Mouse (Mus musculus): ENCODE results near the gene Rab17. TPM values are rescaled to one million over a fixed set of nuclear protein-coding genes. Genes with fewer than 3 reads are reported as not detected.
A peak's percentile ranks its signal among the peaks of the same experiment; 100 is the strongest.

Rab17 gene
- polyA plus RNA-seq, 1 experiment: 34.4 TPM

GRCm38 (mm10) chr1:90997136-90997535 is 27.7 kb upstream of the Rab17 start:
- H3K36me3 ChIP-seq (ENCODE audit: control insufficient read depth, insufficient read depth, low read length): no peaks in the 10 kb centered on the region
- no peaks in the 10 kb centered on the region for H3K27me3 ChIP-seq (replicated peaks; ENCODE audit: control insufficient read depth, insufficient read depth, low read length)
- WGBS: 65% methylated on average over 4 of the region's 4 CpGs

GRCm38 (mm10) chr1:90995916-90996315 is 26.5 kb upstream of the Rab17 start:
- TF ChIP-seq POLR2A (IDR thresholded peaks at IDR 0.05; ENCODE audit: low read depth, low read length): no peak
- H3K36me3 ChIP-seq (ENCODE audit: control insufficient read depth, insufficient read depth, low read length): no peaks in the 10 kb centered on the region
- no peaks in the 10 kb centered on the region for H3K27me3 ChIP-seq (replicated peaks; ENCODE audit: control insufficient read depth, insufficient read depth, low read length)
- H3K4me1 ChIP-seq (ENCODE audit: control insufficient read depth, insufficient read depth, low read length): no peaks in the 10 kb centered on the region
- WGBS: 87% methylated on average over 1 of the region's 1 CpGs
- no peak overlapping the region for H3K4me3 ChIP-seq (ENCODE audit: insufficient read depth, low read depth, low read length)
- no peak for DNase-seq
- no peak overlapping the region for H3K27ac ChIP-seq (ENCODE audit: insufficient read depth, low read depth, low read length)

More at GRCm38 (mm10) chr1:90997136-90997535, 27.7 kb upstream of the Rab17 start:
- Histone ChIP-seq H3K4me3 (ENCODE audit: insufficient read depth, low read depth, low read length) (no peak overlapping the region), H3K4me1 (ENCODE audit: control insufficient read depth, insufficient read depth, low read length) (no peaks in the 10 kb centered on the region), H3K27ac (ENCODE audit: insufficient read depth, low read depth, low read length) (no peak overlapping the region)
- no peak for DNase-seq
- TF ChIP-seq CTCF (conservative IDR thresholded peaks at IDR 0.05; ENCODE audit: insufficient read depth, insufficient read length, low read depth, low read length) (no peak), POLR2A (IDR thresholded peaks at IDR 0.05; ENCODE audit: low read depth, low read length) (no peak)

- H3K27ac ChIP-seq (ENCODE audit: insufficient read depth, low read depth, low read length): no peak overlapping the region
- H3K36me3 ChIP-seq (ENCODE audit: control insufficient read depth, insufficient read depth, low read length): no peaks in the 10 kb centered on the region
- H3K4me3 ChIP-seq (ENCODE audit: insufficient read depth, low read depth, low read length): no peak overlapping the region
- 58% methylated on average over 3 of the region's 3 CpGs for whole genome bisulfite sequencing
- H3K27me3 ChIP-seq (replicated peaks; ENCODE audit: control insufficient read depth, insufficient read depth, low read length): no peaks in the 10 kb centered on the region
- DNase-seq: peak; percentile 43
- H3K4me1 ChIP-seq (ENCODE audit: control insufficient read depth, insufficient read depth, low read length): peaks cover 3% of the 10 kb centered on the region; the same call in 1 of the 2 replicates
- TF ChIP-seq POLR2A (IDR thresholded peaks at IDR 0.05; ENCODE audit: low read depth, low read length): no peak
Observed at GRCm38 (mm10) chr1:90981346-90981745, 11.9 kb upstream of the Rab17 start.

GRCm38 (mm10) chr1:90980638-90981330 is 11.3 kb upstream of the Rab17 start:
- peak; percentile 64 for DNase-seq

GRCm38 (mm10) chr1:90975960-90976359 is 6.5 kb upstream of the Rab17 start:
- no peak overlapping the region for H3K27ac ChIP-seq (ENCODE audit: insufficient read depth, low read depth, low read length)
- no peak for DNase-seq
- no peaks in the 10 kb centered on the region for H3K27me3 ChIP-seq (replicated peaks; ENCODE audit: control insufficient read depth, insufficient read depth, low read length)
- peaks cover 5% of the 10 kb centered on the region; the same call in 1 of the 2 replicates for H3K4me1 ChIP-seq (ENCODE audit: control insufficient read depth, insufficient read depth, low read length)
- TF ChIP-seq CTCF (conservative IDR thresholded peaks at IDR 0.05; ENCODE audit: insufficient read depth, insufficient read length, low read depth, low read length): no peak
- no peak for TF ChIP-seq POLR2A (IDR thresholded peaks at IDR 0.05; ENCODE audit: low read depth, low read length)
- 92% methylated on average over 4 of the region's 4 CpGs for WGBS
- H3K4me3 ChIP-seq (ENCODE audit: insufficient read depth, low read depth, low read length): no peak overlapping the region
- H3K36me3 ChIP-seq (ENCODE audit: control insufficient read depth, insufficient read depth, low read length): no peaks in the 10 kb centered on the region

More at GRCm38 (mm10) chr1:90980638-90981330, 11.3 kb upstream of the Rab17 start:
- Histone ChIP-seq H3K4me1 (ENCODE audit: control insufficient read depth, insufficient read depth, low read length) (peaks cover 3% of the 10 kb centered on the region; the same call in 1 of the 2 replicates), H3K36me3 (ENCODE audit: control insufficient read depth, insufficient read depth, low read length) (no peaks in the 10 kb centered on the region), H3K27ac (ENCODE audit: insufficient read depth, low read depth, low read length) (no peak overlapping the region), H3K4me3 (ENCODE audit: insufficient read depth, low read depth, low read length) (no peak overlapping the region), H3K27me3 (replicated peaks; ENCODE audit: control insufficient read depth, insufficient read depth, low read length) (no peaks in the 10 kb centered on the region)
- WGBS: 48% methylated on average over 10 of the region's 10 CpGs
- TF ChIP-seq CTCF (conservative IDR thresholded peaks at IDR 0.05; ENCODE audit: insufficient read depth, insufficient read length, low read depth, low read length): no peak
- no peak for TF ChIP-seq POLR2A (IDR thresholded peaks at IDR 0.05; ENCODE audit: low read depth, low read length)

GRCm38 (mm10) chr1:90974906-90975649 is 5.6 kb upstream of the Rab17 start:
- H3K27ac ChIP-seq (ENCODE audit: insufficient read depth, low read depth, low read length): no peak overlapping the region
- H3K36me3 ChIP-seq (ENCODE audit: control insufficient read depth, insufficient read depth, low read length): no peaks in the 10 kb centered on the region
- DNase-seq: peak; percentile 61
- no peak overlapping the region for H3K4me3 ChIP-seq (ENCODE audit: insufficient read depth, low read depth, low read length)
- 62% methylated on average over 12 of the region's 12 CpGs for WGBS
- H3K4me1 ChIP-seq (ENCODE audit: control insufficient read depth, insufficient read depth, low read length): peaks cover 3% of the 10 kb centered on the region; the same call in 1 of the 2 replicates
- TF ChIP-seq POLR2A (IDR thresholded peaks at IDR 0.05; ENCODE audit: low read depth, low read length) (no peak), CTCF (conservative IDR thresholded peaks at IDR 0.05; ENCODE audit: insufficient read depth, insufficient read length, low read depth, low read length) (no peak)
- H3K27me3 ChIP-seq (replicated peaks; ENCODE audit: control insufficient read depth, insufficient read depth, low read length): no peaks in the 10 kb centered on the region

- Histone ChIP-seq H3K27ac (ENCODE audit: insufficient read depth, low read depth, low read length) (no peak overlapping the region), H3K36me3 (ENCODE audit: control insufficient read depth, insufficient read depth, low read length) (no peaks in the 10 kb centered on the region), H3K27me3 (replicated peaks; ENCODE audit: control insufficient read depth, insufficient read depth, low read length) (no peaks in the 10 kb centered on the region), H3K4me1 (ENCODE audit: control insufficient read depth, insufficient read depth, low read length) (peaks cover 9% of the 10 kb centered on the region; the same call in 1 of the 2 replicates), H3K4me3 (ENCODE audit: insufficient read depth, low read depth, low read length) (no peak overlapping the region)
- no peak for DNase-seq
- no peak for TF ChIP-seq POLR2A (IDR thresholded peaks at IDR 0.05; ENCODE audit: low read depth, low read length)
- no peak for TF ChIP-seq CTCF (conservative IDR thresholded peaks at IDR 0.05; ENCODE audit: insufficient read depth, insufficient read length, low read depth, low read length)
- 73% methylated on average over 2 of the region's 2 CpGs for WGBS
Observed at GRCm38 (mm10) chr1:90973574-90973911, 4.1 kb upstream of the Rab17 start.
